Mouse (Mus musculus): ENCODE data around the gene Ttc39b.

Ttc39b gene

GRCm38 (mm10) chr4:83183288-83183930 is 140.6 kb downstream of the Ttc39b start:
- peak; percentile 78 for DNase-seq (ENCODE audit: low spot score)

- no peak for DNase-seq (ENCODE audit: low spot score)
Measured at GRCm38 (mm10) chr4:83182178-83183068, 141.6 kb downstream of the Ttc39b start.

- DNase-seq (ENCODE audit: low spot score) = no peak
Measured at GRCm38 (mm10) chr4:83177471-83177870, 146.6 kb downstream of the Ttc39b start.

GRCm38 (mm10) chr4:83174946-83175345 is 149.1 kb downstream of the Ttc39b start:
- DNase-seq (ENCODE audit: low spot score) = no peak

GRCm38 (mm10) chr4:83172278-83172677 is 151.8 kb downstream of the Ttc39b start:
- no peak for DNase-seq (ENCODE audit: low spot score)

- no peak for DNase-seq (ENCODE audit: low spot score)
Measured at GRCm38 (mm10) chr4:83170741-83171140, 153.3 kb downstream of the Ttc39b start.

All from MN1 (cell line).